In the genomic region with DNA sequence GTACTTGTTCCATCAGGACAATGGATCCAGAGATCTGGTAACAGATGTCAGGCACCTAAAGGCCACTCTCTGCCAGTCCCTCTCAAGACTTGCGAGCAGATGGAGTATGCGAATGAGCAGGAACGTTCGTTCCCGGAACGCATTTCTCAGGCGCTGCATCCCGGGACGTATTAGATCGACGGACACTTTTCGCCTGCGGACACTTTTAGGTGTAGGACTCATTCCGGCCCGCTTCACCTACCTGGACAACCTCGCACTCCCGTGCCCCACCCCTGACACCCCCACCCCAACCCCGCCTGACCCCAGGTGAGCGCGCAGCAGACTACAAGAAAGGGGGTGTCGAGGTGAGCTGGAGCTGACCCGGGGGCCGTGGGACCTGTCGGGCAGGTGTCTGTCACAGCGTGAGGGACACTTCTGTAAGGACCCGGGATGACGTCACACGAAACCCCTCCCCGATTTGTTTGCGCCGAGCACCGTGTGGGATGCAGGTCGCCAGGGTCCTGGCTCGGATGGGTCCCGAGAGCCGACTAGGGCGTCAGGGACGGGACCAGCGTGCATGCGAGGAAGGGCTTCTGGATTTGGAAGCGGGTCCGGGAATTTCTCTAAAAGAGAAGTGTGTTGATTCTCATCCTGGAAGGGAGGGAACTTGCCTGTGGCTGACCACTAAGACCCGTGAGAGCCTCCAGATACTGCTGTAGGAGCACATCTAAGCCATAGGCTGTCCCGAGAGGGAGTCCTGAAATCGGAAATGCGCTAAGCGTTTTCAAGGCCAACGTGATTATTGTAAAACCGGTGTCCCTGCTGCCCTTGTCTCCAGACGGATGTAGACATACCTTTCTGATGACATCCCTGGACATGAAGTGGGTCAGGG, we compare ENCODE assay signal across 8 mouse cellular contexts. TPM values are rescaled to one million over a fixed set of nuclear protein-coding genes. Genes with fewer than 3 reads are reported as not detected.
DNase-seq lines count a peak whose midpoint lies in the region; ATAC-seq lines count a peak whose summit lies in the region.

TSS of gene Acsf3 (plus strand) at position 202 of the 871 bp plus-strand sequence.

- H3K9me3 ChIP-seq in forebrain, embryonic 12.5 days = no peaks in the 10 kb centered on the region
- H3K9me3 ChIP-seq in heart, embryonic 16.5 days (replicated peaks; ENCODE audit: control insufficient read depth, low read length) = no peaks in the 10 kb centered on the region
- H3K9me3 ChIP-seq in liver, embryonic 16.5 days (replicated peaks; ENCODE audit: control insufficient read depth, low read length) = no peaks in the 10 kb centered on the region
- H3K9me3 ChIP-seq in neural tube, embryonic 14.5 days (ENCODE audit: control insufficient read depth, low read length) = no peaks in the 10 kb centered on the region

- peaks cover 5% of the 10 kb centered on the region; the same call in 1 of the 2 replicates for H3K36me3 ChIP-seq in forebrain, embryonic 12.5 days (replicated peaks)
- H3K36me3 ChIP-seq in heart, embryonic 16.5 days (ENCODE audit: control insufficient read depth, insufficient read depth) = no peaks in the 10 kb centered on the region
- no peaks in the 10 kb centered on the region for H3K36me3 ChIP-seq in liver, embryonic 16.5 days (ENCODE audit: control insufficient read depth, insufficient read depth)
- no peaks in the 10 kb centered on the region for H3K36me3 ChIP-seq in neural tube, embryonic 14.5 days (ENCODE audit: control insufficient read depth, insufficient read depth, low read length)

- peaks cover 18% of the 10 kb centered on the region for H3K27me3 ChIP-seq in forebrain, embryonic 12.5 days
- H3K27me3 ChIP-seq in heart, embryonic 16.5 days (ENCODE audit: control insufficient read depth, insufficient read depth, low read length) = peaks cover 5% of the 10 kb centered on the region; the same call in 1 of the 2 replicates
- H3K27me3 ChIP-seq in liver, embryonic 16.5 days (ENCODE audit: control insufficient read depth, insufficient read depth, low read depth, low read length) = peaks cover 11% of the 10 kb centered on the region; the same call in 1 of the 2 replicates
- H3K27me3 ChIP-seq in neural tube, embryonic 14.5 days (ENCODE audit: control insufficient read depth, insufficient read depth, low read length) = no peaks in the 10 kb centered on the region; the same call in 1 of the 2 replicates

- peak within 1 kb of the TSS; percentile 84 for H3K4me2 ChIP-seq in forebrain, embryonic 12.5 days
- peak within 1 kb of the TSS; percentile 91 for H3K4me2 ChIP-seq in heart, embryonic 16.5 days (ENCODE audit: low read depth, low read length)
- peak within 1 kb of the TSS; percentile 91 for H3K4me2 ChIP-seq in liver, embryonic 16.5 days (ENCODE audit: low read depth, low read length)
- H3K4me2 ChIP-seq in neural tube, embryonic 14.5 days (ENCODE audit: low read depth, low read length) = peak within 1 kb of the TSS; percentile 66

- ATAC-seq in forebrain, embryonic 12.5 days (ENCODE audit: low FRiP score) = peak; percentile 78
- ATAC-seq in heart, embryonic 16.5 days (replicated peaks; ENCODE audit: extremely low read depth, insufficient read depth, low FRiP score) = peak; percentile 53; the same call in 1 of the 2 replicates
- ATAC-seq in liver, embryonic 16.5 days (ENCODE audit: low read depth) = peak; percentile 58
- peak; percentile 75 for ATAC-seq in neural tube, embryonic 14.5 days (ENCODE audit: low read depth)

- 2% methylated on average over 50 of the region's 50 CpGs for WGBS in forebrain, embryonic 12.5 days
- WGBS in heart, embryonic 16.5 days = 2% methylated on average over 50 of the region's 50 CpGs
- 1% methylated on average over 50 of the region's 50 CpGs for WGBS in liver, embryonic 16.5 days (ENCODE audit: insufficient replicate concordance)
- WGBS in neural tube, embryonic 14.5 days = 2% methylated on average over 50 of the region's 50 CpGs

- DNase-seq in ES-CJ7 (ENCODE audit: low read depth, low spot score) = peak; percentile 80
- peak; percentile 45 for DNase-seq in c-Kit-positive CD71-negative TER-119-negative erythroid progenitor cells, embryonic 14.5 days (ENCODE audit: low read depth)
- DNase-seq in kidney, postnatal 25 days = peak; percentile 65 to 76
- peak; percentile 27 to 47 for DNase-seq in thymus, adult 18-20 months

- H3K27ac ChIP-seq in forebrain, embryonic 12.5 days = 0 out of 2 replicates have a peak within 1 kb of the TSS, but pooled peaks have one; percentile 8
- no peak within 1 kb of the TSS for H3K27ac ChIP-seq in heart, embryonic 16.5 days (ENCODE audit: low read length)
- H3K27ac ChIP-seq in liver, embryonic 16.5 days (ENCODE audit: low read length) = peak within 1 kb of the TSS; percentile 60; the same call in 1 of the 2 replicates
- peak within 1 kb of the TSS; percentile 35; the same call in 1 of the 2 replicates for H3K27ac ChIP-seq in neural tube, embryonic 14.5 days (ENCODE audit: low read depth, low read length)

- H3K9ac ChIP-seq in forebrain, embryonic 12.5 days = peak within 1 kb of the TSS; percentile 87
- H3K9ac ChIP-seq in heart, embryonic 16.5 days (ENCODE audit: low read length) = peak within 1 kb of the TSS; percentile 95
- H3K9ac ChIP-seq in liver, embryonic 16.5 days (ENCODE audit: low read depth, low read length) = peak within 1 kb of the TSS; percentile 88
- H3K9ac ChIP-seq in neural tube, embryonic 14.5 days (replicated peaks; ENCODE audit: low read depth, low read length) = peak within 1 kb of the TSS; percentile 78

- H3K4me3 ChIP-seq in forebrain, embryonic 12.5 days (replicated peaks) = peak within 1 kb of the TSS; percentile 73
- peak within 1 kb of the TSS; percentile 87 for H3K4me3 ChIP-seq in heart, embryonic 16.5 days (ENCODE audit: low read length)
- peak within 1 kb of the TSS; percentile 81 for H3K4me3 ChIP-seq in liver, embryonic 16.5 days (ENCODE audit: low read depth, low read length)
- peak within 1 kb of the TSS; percentile 70 for H3K4me3 ChIP-seq in neural tube, embryonic 14.5 days (ENCODE audit: low read depth, low read length)

- peaks cover 21% of the 10 kb centered on the region for H3K4me1 ChIP-seq in forebrain, embryonic 12.5 days
- H3K4me1 ChIP-seq in heart, embryonic 16.5 days (ENCODE audit: control insufficient read depth, insufficient read depth, low read length) = peaks cover 3% of the 10 kb centered on the region
- peaks cover 3% of the 10 kb centered on the region for H3K4me1 ChIP-seq in liver, embryonic 16.5 days (ENCODE audit: control insufficient read depth, low read depth, low read length)
- H3K4me1 ChIP-seq in neural tube, embryonic 14.5 days (ENCODE audit: control insufficient read depth, insufficient read depth, low read length) = 0 out of 2 replicates have a peak, but pooled peaks cover 9% of the 10 kb centered on the region

RNA-seq across cellular contexts. Expression of gene Acsf3, which starts in this region (rescaled TPM):
- polyA plus RNA-seq in forebrain, embryonic 12.5 days (2016; fragmentation: Nextera tagmentation; extraction: Ambion mirVana) = 16.1 and 17.3 TPM in 2 replicates
- 14.9 and 17.2 TPM in 2 replicates for polyA plus RNA-seq in heart, embryonic 16.5 days (2015; fragmentation: Nextera tagmentation; extraction: Ambion mirVana)
- 9.1 and 10.3 TPM in 2 replicates for polyA plus RNA-seq in liver, embryonic 16.5 days (2015; fragmentation: Nextera tagmentation; extraction: Ambion mirVana)
- 16.2 and 16.3 TPM in 2 replicates for polyA plus RNA-seq in neural tube, embryonic 14.5 days (2014; fragmentation: Nextera tagmentation; extraction: Ambion mirVana)
